Mouse (Mus musculus): ENCODE measurements around the gene Smchd1.
A peak's percentile ranks its signal among the peaks of the same experiment; 100 is the strongest.

DNA sequence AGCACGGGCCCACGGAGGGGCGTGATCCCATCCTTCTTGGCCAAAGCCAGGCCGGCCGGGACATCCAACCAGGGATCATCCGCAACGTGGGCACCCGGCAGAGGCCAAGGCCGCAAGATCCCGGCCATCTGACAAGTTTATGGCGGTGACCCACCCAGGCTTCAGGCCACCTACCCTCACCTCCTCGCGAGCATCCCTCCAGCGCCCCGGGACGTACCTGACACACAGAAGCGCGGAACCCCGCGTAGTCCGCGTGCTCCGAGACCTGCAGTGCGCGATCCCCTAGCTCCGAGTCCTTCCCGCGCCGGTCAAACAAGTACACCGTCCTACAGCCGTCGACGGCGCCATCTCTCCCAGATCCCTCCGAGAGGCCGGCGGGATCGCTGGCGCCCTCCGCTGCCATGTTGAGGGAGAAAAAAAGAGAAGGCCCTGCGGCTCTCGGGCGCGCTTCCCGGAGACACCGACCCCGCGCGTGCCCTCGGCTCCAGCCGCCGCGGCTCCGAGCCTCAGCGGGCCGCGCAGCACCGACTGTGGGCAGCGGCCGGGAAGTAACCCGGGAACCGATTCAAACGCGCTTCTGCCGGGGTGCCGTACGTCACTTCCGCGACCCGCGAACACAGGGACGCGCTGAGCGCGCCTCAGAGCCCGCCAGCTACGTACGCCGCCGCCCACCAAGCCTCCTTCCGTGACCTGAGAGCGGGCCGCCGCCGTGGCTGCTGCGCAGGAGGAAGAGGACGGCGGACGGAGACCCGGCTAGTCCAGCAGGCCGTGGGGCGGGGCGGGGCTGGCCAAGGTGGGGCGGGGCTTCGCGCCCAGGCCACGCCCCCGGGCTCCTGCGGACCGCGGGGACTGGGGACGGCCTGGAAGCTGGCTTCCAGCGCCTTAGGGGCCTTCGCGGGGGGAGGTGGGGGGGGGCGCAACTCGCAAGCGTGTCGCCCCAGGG, at the start of gene Smchd1:
- TF ChIP-seq EP300 (optimal IDR thresholded peaks at IDR 0.05) (no peak), CTCF (IDR thresholded peaks at IDR 0.05; ENCODE audit: low read depth) (peak; percentile 36; the same call in 1 of the 2 replicates)

Measured in stomach, postnatal 0 days (tissue).